Mouse (Mus musculus) liver, embryonic 14.5 days (tissue): Measurements from ENCODE around the gene Coro2a. TPM values are rescaled to one million over a fixed set of nuclear protein-coding genes. Genes with fewer than 3 reads are reported as not detected.

Experiments used
- ATAC-seq: fragments of 200-750 bp; cut with Nextera tagmentation; 2 replicates; pipeline ENCODE4 v1.8.0; 2017; ENCODE audit warnings: moderate number of reproducible peaks, mild to moderate bottlenecking, moderate library complexity; ENCODE audit not compliant: insufficient read depth
- DNase-seq, 3 experiments: peaks; one replicate each; pipeline ENCODE4 v3.0.0-alpha.2; 2012 to 2013; ENCODE audit warnings: low read depth in 3 of 3, low spot score in 3 of 3
- H3K27ac ChIP-seq: fragments of 300-500 bp; sonication (generic); 2 replicates; pipeline ENCODE4 v1.5.1; 2014; ENCODE audit warnings: moderate library complexity, mild to moderate bottlenecking, control low read depth, inconsistent platforms
- H3K27me3 ChIP-seq: fragments of 300-500 bp; sonication (generic); 2 replicates; pipeline ENCODE4 v1.6.1; 2014; ENCODE audit warnings: mild to moderate bottlenecking, low read length, moderate library complexity; ENCODE audit not compliant: control insufficient read depth, insufficient read depth
- H3K36me3 ChIP-seq: fragments of 300-500 bp; sonication (generic); replicated peaks from 2 replicates; pipeline ENCODE4 v1.6.1; 2014; ENCODE audit warnings: low read depth; ENCODE audit not compliant: control insufficient read depth, insufficient read depth
- H3K4me1 ChIP-seq, 2 experiments: fragments of 200-500 bp in 1 of 2; fragments of 300-500 bp in 1 of 2; sonication (generic) in 1 of 2; replicated peaks; 2 replicates each; pipeline ENCODE4 v1.6.1; 2012 to 2014; ENCODE audit warnings: antibody characterized with exemption in 1 of 2, inconsistent platforms in 1 of 2, low read length in 1 of 2; ENCODE audit not compliant: control insufficient read depth in 2 of 2, insufficient read depth in 2 of 2
- H3K4me2 ChIP-seq: fragments of 300-500 bp; sonication (generic); 2 replicates; pipeline ENCODE4 v1.6.1; 2014; ENCODE audit warnings: low read depth, mild to moderate bottlenecking, control low read depth, moderate library complexity
- H3K4me3 ChIP-seq, 2 experiments: fragments of 200-500 bp in 1 of 2; fragments of 300-500 bp in 1 of 2; sonication (generic) in 1 of 2; 2 replicates each; pipeline ENCODE4 v1.5.1; 2012 to 2014; ENCODE audit warnings: low read depth in 2 of 2, low read length in 2 of 2, mild to moderate bottlenecking in 2 of 2, control low read depth in 1 of 2, inconsistent platforms in 1 of 2, moderate library complexity in 1 of 2; ENCODE audit not compliant: insufficient read depth in 1 of 2
- H3K9ac ChIP-seq: fragments of 300-500 bp; sonication (generic); replicated peaks from 2 replicates; pipeline ENCODE4 v1.6.1; 2014; ENCODE audit warnings: mild to moderate bottlenecking, control low read depth, moderate library complexity
- H3K9me3 ChIP-seq: fragments of 300-500 bp; sonication (generic); 2 replicates; pipeline ENCODE4 v1.6.1; 2016; ENCODE audit warnings: low read length, mixed read lengths; ENCODE audit not compliant: control insufficient read depth
- CTCF ChIP-seq: IDR thresholded peaks from 2 replicates; pipeline ENCODE4 v1.5.1; 2016; ENCODE audit warnings: antibody characterized with exemption, low read depth, control low read depth
- EP300 ChIP-seq: IDR thresholded peaks from 2 replicates; pipeline ENCODE4 v1.6.1; 2016; ENCODE audit warnings: antibody characterized with exemption, low read depth
- WGBS: fragments of 180-500 bp; shearing (Covaris S2); extraction: QIAGEN DNeasy Blood & Tissue Kit; methylation state at CpG from one replicate; pipeline ENCODE4 v1.1.7; 2014; ENCODE audit not compliant: insufficient replicate concordance; 5-methylcytosine and 5-hydroxymethylcytosine counted together
- polyA plus RNA-seq, 2 experiments: library from polyadenylated mRNA; depleted of rRNA in 1 of 2; stranded (reverse) in 1 of 2; unstranded in 1 of 2; fragments of >200 nt; fragmentation: Nextera tagmentation in 1 of 2; extraction: Ambion mirVana in 1 of 2; gene quantifications; 2 replicates each; pipeline versions ENCODE4 v1.2.1 to v1.2.3; 2012 to 2014

Coro2a gene
- polyA plus RNA-seq, 2 experiments = 2.6 to 2.7 TPM

GRCm38 (mm10) chr4:46593472-46593871, 8.5 kb downstream of the Coro2a start:
- Histone ChIP-seq H3K9me3 (no peaks in the 10 kb centered on the region), H3K4me2 (no peak overlapping the region), H3K27me3 (peaks cover 2% of the 10 kb centered on the region; the same call in 1 of the 2 replicates), H3K4me1 (peaks cover 0 to 24% of the 10 kb centered on the region in 2 experiments; a peak in 2 of 4 replicates), H3K36me3 (no peaks in the 10 kb centered on the region), H3K4me3 (no peak overlapping the region), H3K9ac (no peak overlapping the region), H3K27ac (no peak overlapping the region)
- 41% methylated on average over 6 of the region's 6 CpGs for WGBS
- DNase-seq (no peak), ATAC-seq (no peak)
- TF ChIP-seq EP300 = no peak
- TF ChIP-seq CTCF = no peak

DNA sequence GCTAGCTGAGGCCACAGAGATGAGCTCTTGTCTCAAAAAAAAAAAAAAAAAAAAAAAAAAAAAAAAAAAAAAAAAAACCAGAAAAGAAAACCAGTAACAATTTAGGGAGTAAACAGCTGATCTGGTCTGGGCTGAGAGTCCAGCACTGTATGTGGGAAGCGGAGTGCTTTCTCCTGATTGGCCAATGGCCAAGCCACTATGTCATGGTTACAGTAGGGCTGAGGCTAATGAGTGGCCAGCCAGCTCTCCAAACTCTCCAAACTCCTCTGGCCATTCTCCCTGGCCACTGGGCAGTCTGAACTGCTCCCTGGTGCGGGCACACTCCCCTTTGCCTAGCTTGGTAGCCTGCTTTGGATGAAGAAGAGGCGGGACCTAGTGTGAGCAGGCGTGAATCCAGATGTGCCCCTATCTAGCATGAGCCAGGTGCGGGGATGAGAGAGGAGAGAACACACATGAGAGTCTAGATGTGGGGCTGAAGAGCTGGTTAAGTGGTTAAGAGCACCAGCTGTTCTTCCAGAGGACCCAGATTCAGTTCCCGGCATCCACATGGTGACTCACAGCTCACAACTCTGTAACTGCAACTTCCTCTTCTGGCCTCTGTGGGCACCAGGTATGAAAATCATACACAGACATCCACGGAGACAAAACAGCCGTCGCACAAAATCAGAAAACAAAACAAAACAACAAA, 10.0 kb downstream of the Coro2a start:
- Histone ChIP-seq H3K27ac (no peak overlapping the region), H3K4me2 (no peak overlapping the region)

GRCm38 (mm10) chr4:46590810-46591209, 11.2 kb downstream of the Coro2a start:
- no peak overlapping the region for H3K27ac ChIP-seq
- no peaks in the 10 kb centered on the region for H3K9me3 ChIP-seq
- H3K36me3 ChIP-seq = no peaks in the 10 kb centered on the region
- 16% methylated on average over 4 of the region's 4 CpGs for WGBS
- TF ChIP-seq EP300 (no peak), CTCF (no peak)
- DNase-seq (no peak), ATAC-seq (no peak)
- H3K9ac ChIP-seq = no peak overlapping the region
- H3K27me3 ChIP-seq = no peaks in the 10 kb centered on the region
- peaks cover 0 to 20% of the 10 kb centered on the region in 2 experiments; a peak in 2 of 4 replicates for H3K4me1 ChIP-seq
- no peak overlapping the region for H3K4me3 ChIP-seq
- no peak overlapping the region for H3K4me2 ChIP-seq

More for the DNA sequence above, 10.0 kb downstream of the Coro2a start:
- DNase-seq (no peak), ATAC-seq (no peak)
- TF ChIP-seq EP300 (no peak), CTCF (no peak)
- 43% methylated on average over 9 of the region's 9 CpGs for WGBS
- H3K9me3 ChIP-seq = no peaks in the 10 kb centered on the region
- no peak overlapping the region for H3K9ac ChIP-seq
- H3K36me3 ChIP-seq = no peaks in the 10 kb centered on the region
- H3K4me3 ChIP-seq = no peak overlapping the region
- H3K27me3 ChIP-seq = peaks cover 2% of the 10 kb centered on the region; the same call in 1 of the 2 replicates
- H3K4me1 ChIP-seq = peaks cover 0 to 20% of the 10 kb centered on the region in 2 experiments; a peak in 2 of 4 replicates

DNA sequence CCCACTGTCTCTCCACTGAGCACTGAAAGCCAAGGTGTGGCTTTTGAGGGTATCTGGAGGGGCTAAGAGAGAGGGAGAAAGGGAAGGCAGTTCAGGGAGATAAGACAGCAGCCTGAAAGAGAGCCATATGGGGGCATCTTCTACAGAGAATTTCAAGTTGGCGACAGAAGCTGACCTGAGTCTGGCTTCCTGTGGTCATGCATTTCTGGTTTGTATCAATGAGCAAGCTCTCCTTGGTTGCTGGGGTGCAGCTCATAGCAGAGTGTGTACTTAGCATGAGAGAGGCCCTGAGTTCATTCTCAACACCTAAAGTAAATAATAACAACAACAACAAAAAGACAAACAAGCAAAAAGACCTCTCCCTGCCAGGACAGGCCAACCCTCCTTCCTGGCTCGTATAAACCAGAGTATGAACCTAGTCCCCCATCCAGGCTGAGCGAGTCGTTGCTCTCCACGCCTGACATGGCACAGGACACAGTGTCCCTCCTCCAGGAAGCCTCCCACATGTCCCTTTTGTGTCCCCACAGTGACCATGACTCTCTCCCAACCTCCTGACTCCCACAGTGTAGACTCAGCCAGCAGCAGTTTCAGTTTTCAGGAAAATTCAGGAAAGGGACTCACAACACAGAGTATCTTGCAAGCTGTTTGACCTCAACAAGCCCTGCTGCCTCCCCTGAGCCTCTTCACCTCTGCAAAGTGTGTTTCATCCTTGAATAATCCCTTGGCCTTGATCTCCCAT, 11.9 kb downstream of the Coro2a start:
- H3K4me2 ChIP-seq = no peak overlapping the region
- TF ChIP-seq EP300 = no peak
- TF ChIP-seq CTCF = no peak
- no peak overlapping the region for H3K27ac ChIP-seq
- no peak overlapping the region for H3K9ac ChIP-seq
- no peaks in the 10 kb centered on the region for H3K9me3 ChIP-seq
- H3K36me3 ChIP-seq = no peaks in the 10 kb centered on the region
- H3K27me3 ChIP-seq = no peaks in the 10 kb centered on the region
- ATAC-seq (no peak), DNase-seq (no peak)
- WGBS = 37% methylated on average over 5 of the region's 5 CpGs
- no peak overlapping the region for H3K4me3 ChIP-seq
- H3K4me1 ChIP-seq = peaks cover 0 to 20% of the 10 kb centered on the region in 2 experiments; a peak in 2 of 4 replicates

DNA sequence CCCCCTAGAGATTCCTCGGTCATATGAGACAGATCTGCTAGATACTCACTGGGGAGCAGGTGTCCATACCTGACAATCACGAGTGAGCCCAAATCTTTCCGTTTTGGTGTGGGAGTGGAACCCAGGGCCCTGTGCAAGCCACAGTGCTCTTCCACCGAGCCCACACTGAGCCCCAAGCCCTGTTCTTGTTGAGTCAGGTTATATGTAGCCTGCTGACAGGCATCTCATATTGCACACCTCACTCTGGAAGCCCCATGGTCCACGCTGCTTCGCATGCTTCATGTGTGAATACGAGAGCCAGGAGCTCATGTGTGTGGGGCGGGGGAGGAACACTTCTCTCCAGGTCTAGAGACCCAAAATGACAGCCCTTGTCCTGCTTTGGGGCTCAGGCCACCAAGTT, 12.9 kb downstream of the Coro2a start:
- H3K4me3 ChIP-seq = no peak overlapping the region
- 67% methylated on average over 8 of the region's 8 CpGs for WGBS
- H3K36me3 ChIP-seq = no peaks in the 10 kb centered on the region
- no peaks in the 10 kb centered on the region for H3K9me3 ChIP-seq
- no peak for TF ChIP-seq EP300
- TF ChIP-seq CTCF = no peak
- ATAC-seq (no peak), DNase-seq (no peak)
- H3K27ac ChIP-seq = no peak overlapping the region
- H3K4me1 ChIP-seq = peaks cover 0 to 20% of the 10 kb centered on the region in 2 experiments; a peak in 2 of 4 replicates
- no peak overlapping the region for H3K4me2 ChIP-seq
- H3K9ac ChIP-seq = no peak overlapping the region
- no peaks in the 10 kb centered on the region for H3K27me3 ChIP-seq
